Mouse (Mus musculus) forelimb bud, embryonic 11.5 days (tissue): ENCODE data around the gene Gm382.

Experiments
- DNase-seq: peaks from one replicate; pipeline ENCODE4 v3.0.0-alpha.2; 2012; ENCODE audit warnings: low read depth, low spot score

Gm382 gene

DNA sequence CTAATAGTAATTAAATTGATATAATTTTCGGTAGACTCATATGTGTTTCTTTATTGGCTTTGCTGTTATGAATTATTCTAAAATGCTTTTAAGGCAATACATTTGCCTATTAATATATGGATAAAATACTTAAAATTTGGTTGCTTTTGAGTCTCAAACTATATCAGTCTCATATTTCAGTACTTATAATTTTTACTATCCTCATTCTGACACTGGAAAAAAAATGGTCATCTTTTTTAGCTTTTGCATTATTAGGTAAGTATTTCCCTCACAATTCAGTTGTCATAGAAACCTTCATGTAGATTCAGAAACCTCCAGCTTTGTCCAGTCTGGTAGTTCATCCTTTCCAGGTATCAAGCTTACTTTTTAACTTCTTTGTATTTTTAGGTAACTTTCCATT is at the start of gene Gm382:
TSS of gene Gm382 (plus strand) at position 301 of the 400 bp plus-strand sequence.
- DNase-seq: no peak

DNA sequence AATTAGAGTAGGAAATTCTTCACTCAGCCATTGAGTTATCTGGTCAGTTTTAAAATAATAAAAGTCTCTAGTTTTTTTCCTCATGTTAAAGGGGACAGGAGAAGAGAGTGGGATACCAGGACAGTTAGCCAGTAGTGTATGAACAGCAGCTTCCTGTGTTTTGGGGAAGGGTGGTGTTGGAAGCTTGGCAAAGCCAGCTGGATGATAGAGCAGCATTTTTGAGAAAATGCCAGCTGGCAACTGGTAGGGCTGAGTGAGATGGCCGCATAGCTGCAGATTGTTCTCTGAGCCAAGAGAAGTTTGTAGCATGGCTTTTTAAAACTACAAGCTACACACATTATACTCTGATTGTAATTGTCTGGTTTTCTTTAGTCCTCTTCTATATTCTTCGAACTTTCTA is 30.4 kb downstream of the Gm382 start:
- DNase-seq: no peak

DNA sequence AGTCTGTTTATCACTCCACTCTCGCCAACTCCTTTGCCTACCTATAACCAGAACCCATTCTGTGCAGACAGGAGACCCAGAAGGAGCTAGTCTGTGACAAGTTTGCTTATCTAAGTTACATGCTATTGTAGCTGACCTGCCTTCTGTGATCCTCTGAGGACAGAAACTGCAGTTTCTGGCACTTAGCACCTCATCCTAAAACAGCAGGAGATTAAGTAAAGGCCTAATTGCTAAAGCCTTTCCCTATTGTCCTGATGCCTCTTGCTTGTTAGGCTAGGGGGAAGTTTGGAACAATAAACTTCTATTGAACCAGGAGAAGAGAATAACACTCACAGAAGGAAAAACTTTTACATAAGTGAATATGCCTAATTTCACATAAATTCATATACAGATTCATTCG is 51.5 kb downstream of the Gm382 start:
- no peak for DNase-seq

DNA sequence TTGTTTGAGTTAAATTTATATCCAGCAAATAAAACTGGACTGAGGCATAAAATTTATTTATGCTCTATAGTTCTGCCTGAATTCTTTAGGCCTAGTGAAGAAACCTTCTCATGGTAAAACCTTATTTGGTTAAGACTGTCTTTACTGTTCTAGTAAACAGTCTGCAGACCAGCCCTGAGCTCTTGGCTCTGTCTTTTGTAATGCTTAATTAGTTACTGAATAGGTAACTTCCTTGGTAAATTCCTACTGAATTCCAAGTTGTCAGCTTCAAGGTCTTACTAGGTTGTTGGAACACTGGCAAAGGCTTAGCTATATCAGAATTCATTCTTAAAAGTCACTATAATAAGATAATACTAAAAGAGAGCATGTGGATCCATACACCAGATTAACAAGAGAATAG is 53.3 kb downstream of the Gm382 start:
- no peak for DNase-seq

DNA sequence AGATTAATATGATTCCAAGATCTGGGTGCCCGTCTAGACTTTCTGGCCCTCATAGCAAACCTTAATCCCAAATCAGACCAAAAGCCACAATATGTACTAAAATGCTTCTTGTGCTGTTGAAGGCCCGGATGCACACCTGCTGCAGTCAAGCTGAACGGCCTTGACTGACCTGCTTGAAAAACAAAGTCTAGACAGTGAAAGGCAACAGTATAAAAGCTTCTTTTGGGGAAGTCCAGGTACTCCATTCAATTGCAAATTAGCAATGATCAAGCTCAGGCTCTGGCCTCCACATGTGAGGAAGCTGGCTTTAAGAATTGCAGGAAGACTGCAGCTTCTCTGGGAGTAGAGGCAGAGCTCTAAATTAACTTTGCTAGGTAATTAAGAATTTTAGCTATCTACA is 54.2 kb downstream of the Gm382 start:
- no peak for DNase-seq

DNA sequence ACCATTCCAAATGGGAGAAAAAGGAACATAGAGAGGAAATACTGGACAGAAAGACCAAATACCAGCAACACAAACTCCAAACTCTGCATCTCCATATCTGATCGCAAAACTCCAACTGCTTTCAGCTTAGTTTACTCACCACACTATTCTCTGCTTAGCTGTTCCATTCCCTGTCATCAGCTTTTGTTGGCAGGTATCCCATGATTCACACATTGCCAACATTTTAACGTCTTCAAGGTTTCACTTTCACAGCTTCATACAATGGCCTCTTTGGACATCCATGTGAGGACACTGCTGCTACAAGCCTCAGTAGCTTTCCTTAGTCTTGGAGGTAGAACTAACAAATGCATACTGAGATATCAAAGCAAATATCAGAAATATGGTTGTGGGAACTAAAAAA is 64.6 kb downstream of the Gm382 start:
- DNase-seq: no peak
